Mouse (Mus musculus): ENCODE measurements around the gene Ptov1.

The Ptov1 gene

GRCm38 (mm10) chr7:44857042-44857552, 12.5 kb downstream of the Ptov1 start, which contains the start of gene Pnkp:
TSS of gene Pnkp (plus strand) at chr7:44857139.
- DNase-seq = peak; percentile 92

- no peak for DNase-seq
Measured at GRCm38 (mm10) chr7:44856265-44856916, 13.2 kb downstream of the Ptov1 start.

- DNase-seq = no peak
Measured at GRCm38 (mm10) chr7:44855036-44855435, 14.6 kb downstream of the Ptov1 start.

- peak; percentile 77 for DNase-seq
Measured at GRCm38 (mm10) chr7:44854356-44855031, 15.1 kb downstream of the Ptov1 start.

- no peak for DNase-seq
Measured at GRCm38 (mm10) chr7:44853596-44854355, 15.8 kb downstream of the Ptov1 start.

GRCm38 (mm10) chr7:44853065-44853464, 16.5 kb downstream of the Ptov1 start:
- DNase-seq = no peak

GRCm38 (mm10) chr7:44852259-44853027, 17.1 kb downstream of the Ptov1 start:
- no peak for DNase-seq

GRCm38 (mm10) chr7:44851625-44852234, 17.9 kb downstream of the Ptov1 start:
- no peak for DNase-seq

- no peak for DNase-seq
Measured at GRCm38 (mm10) chr7:44850789-44851624, 18.6 kb downstream of the Ptov1 start.

GRCm38 (mm10) chr7:44850146-44850545, 19.4 kb downstream of the Ptov1 start:
- DNase-seq = peak; percentile 74

- peak; percentile 92 for DNase-seq
Measured at GRCm38 (mm10) chr7:44849416-44850111, 20.0 kb downstream of the Ptov1 start.

- peak; percentile 99 for DNase-seq
Measured at GRCm38 (mm10) chr7:44848561-44849415, 20.8 kb downstream of the Ptov1 start, which contains the start of the genes Akt1s1 and Tbc1d17. TSS of gene Akt1s1 (plus strand) at chr7:44848991. TSS of gene Tbc1d17 (minus strand) at chr7:44849079.

GRCm38 (mm10) chr7:44847772-44848171, 21.8 kb downstream of the Ptov1 start:
- DNase-seq = no peak

- no peak for DNase-seq
Measured at GRCm38 (mm10) chr7:44846804-44847203, 22.8 kb downstream of the Ptov1 start.

GRCm38 (mm10) chr7:44845006-44845405, 24.6 kb downstream of the Ptov1 start:
- DNase-seq = no peak

- DNase-seq = no peak
Measured at GRCm38 (mm10) chr7:44841825-44842463, 27.6 kb downstream of the Ptov1 start.

GRCm38 (mm10) chr7:44840426-44840825, 29.2 kb downstream of the Ptov1 start:
- no peak for DNase-seq

GRCm38 (mm10) chr7:44839491-44840191, 29.9 kb downstream of the Ptov1 start:
- peak; percentile 60 for DNase-seq

Measured in right cerebral cortex, postnatal 25 days (tissue).